Mouse (Mus musculus): ENCODE data around the gene Parp2. TPM values are rescaled to one million over a fixed set of nuclear protein-coding genes. Genes with fewer than 3 reads are reported as not detected.
A peak's percentile ranks its signal among the peaks of the same experiment; 100 is the strongest.
"Not testable (repeated sequence)": the region's sequence is repeated elsewhere in the genome, so short reads cannot be mapped to it uniquely, and the experiment has no call there.

Gene Parp2
- polyA plus RNA-seq, 1 experiment from 2014 or later = 52.1 TPM

- no peak overlapping the region for H3K4me3 ChIP-seq
- H3K9ac ChIP-seq (replicated peaks) = no peak overlapping the region
- 69% methylated on average over 2 of the region's 2 CpGs for WGBS
- H3K4me1 ChIP-seq = no peaks in the 10 kb centered on the region
- no peak for ATAC-seq (ENCODE audit: low FRiP score, low read depth)
- H3K9me3 ChIP-seq = no peaks in the 10 kb centered on the region
- H3K4me2 ChIP-seq (replicated peaks) = no peak overlapping the region
- no peaks in the 10 kb centered on the region for H3K36me3 ChIP-seq
- H3K27me3 ChIP-seq = no peaks in the 10 kb centered on the region
- no peak overlapping the region for H3K27ac ChIP-seq (replicated peaks)
These were observed 26.8 kb downstream of the Parp2 start for GRCm38 (mm10) chr14:50834435-50834834.

- WGBS = 68% methylated on average over 6 of the region's 6 CpGs
- H3K4me3 ChIP-seq = no peak overlapping the region
- no peaks in the 10 kb centered on the region for H3K9me3 ChIP-seq
- H3K27me3 ChIP-seq = no peaks in the 10 kb centered on the region
- no peak overlapping the region for H3K9ac ChIP-seq (replicated peaks)
- H3K4me2 ChIP-seq (replicated peaks) = no peak overlapping the region
- no peaks in the 10 kb centered on the region for H3K36me3 ChIP-seq
- H3K4me1 ChIP-seq = no peaks in the 10 kb centered on the region
- no peak overlapping the region for H3K27ac ChIP-seq (replicated peaks)
- no peak for ATAC-seq (ENCODE audit: low FRiP score, low read depth)
These were observed 29.6 kb downstream of the Parp2 start for GRCm38 (mm10) chr14:50837236-50837635.

GRCm38 (mm10) chr14:50855788-50856187 lies 48.1 kb downstream of the Parp2 start:
- ATAC-seq (ENCODE audit: low FRiP score, low read depth) = no peak
- Histone ChIP-seq H3K4me1 (no peaks in the 10 kb centered on the region), H3K36me3 (peaks cover 7% of the 10 kb centered on the region; the same call in 1 of the 2 replicates), H3K9me3 (no peaks in the 10 kb centered on the region), H3K9ac (replicated peaks) (no peak overlapping the region), H3K27me3 (no peaks in the 10 kb centered on the region), H3K27ac (replicated peaks) (no peak overlapping the region), H3K4me2 (replicated peaks) (no peak overlapping the region), H3K4me3 (no peak overlapping the region)
- WGBS = 91% methylated on average over 5 of the region's 5 CpGs

GRCm38 (mm10) chr14:50862641-50863040 lies 55.0 kb downstream of the Parp2 start:
- Histone ChIP-seq H3K9ac (replicated peaks) (no peak overlapping the region), H3K27me3 (no peaks in the 10 kb centered on the region), H3K4me2 (replicated peaks) (no peak overlapping the region), H3K36me3 (peaks cover 7% of the 10 kb centered on the region; the same call in 1 of the 2 replicates), H3K4me1 (no peaks in the 10 kb centered on the region), H3K9me3 (no peaks in the 10 kb centered on the region), H3K27ac (replicated peaks) (no peak overlapping the region), H3K4me3 (no peak overlapping the region)
- 93% methylated on average over 10 of the region's 10 CpGs for WGBS
- no peak for ATAC-seq (ENCODE audit: low FRiP score, low read depth)

GRCm38 (mm10) chr14:50865005-50865404 lies 57.4 kb downstream of the Parp2 start:
- H3K9ac ChIP-seq (replicated peaks); H3K4me1 ChIP-seq; H3K9me3 ChIP-seq: not testable (repeated sequence)

GRCm38 (mm10) chr14:50866966-50867365 lies 59.3 kb downstream of the Parp2 start:
- Histone ChIP-seq H3K4me2 (replicated peaks) (no peak overlapping the region), H3K27ac (replicated peaks) (no peak overlapping the region), H3K27me3 (no peaks in the 10 kb centered on the region), H3K9ac (replicated peaks) (no peak overlapping the region), H3K9me3 (no peaks in the 10 kb centered on the region), H3K4me1 (peaks cover 10% of the 10 kb centered on the region; the same call in 1 of the 2 replicates), H3K4me3 (no peak overlapping the region), H3K36me3 (no peaks in the 10 kb centered on the region)
- WGBS = 94% methylated on average over 3 of the region's 3 CpGs
- no peak for ATAC-seq (ENCODE audit: low FRiP score, low read depth)

More at GRCm38 (mm10) chr14:50865005-50865404, 57.4 kb downstream of the Parp2 start:
- H3K27ac ChIP-seq (replicated peaks); H3K27me3 ChIP-seq; H3K36me3 ChIP-seq; H3K4me3 ChIP-seq; H3K4me2 ChIP-seq (replicated peaks); ATAC-seq (ENCODE audit: low FRiP score, low read depth): not testable (repeated sequence)

GRCm38 (mm10) chr14:50868211-50868610 lies 60.6 kb downstream of the Parp2 start:
- 76% methylated on average over 4 of the region's 4 CpGs for WGBS
- ATAC-seq (ENCODE audit: low FRiP score, low read depth) = no peak

GRCm38 (mm10) chr14:50868656-50869055 lies 61.0 kb downstream of the Parp2 start:
- H3K4me2 ChIP-seq (replicated peaks) = no peak overlapping the region
- no peaks in the 10 kb centered on the region for H3K9me3 ChIP-seq
- H3K9ac ChIP-seq (replicated peaks) = no peak overlapping the region
- peaks cover 10% of the 10 kb centered on the region; the same call in 1 of the 2 replicates for H3K4me1 ChIP-seq
- no peak overlapping the region for H3K4me3 ChIP-seq
- WGBS = 87% methylated on average over 5 of the region's 5 CpGs
- H3K36me3 ChIP-seq = no peaks in the 10 kb centered on the region
- ATAC-seq (ENCODE audit: low FRiP score, low read depth) = no peak
- no peak overlapping the region for H3K27ac ChIP-seq (replicated peaks)
- H3K27me3 ChIP-seq = no peaks in the 10 kb centered on the region

More at GRCm38 (mm10) chr14:50868211-50868610, 60.6 kb downstream of the Parp2 start:
- no peaks in the 10 kb centered on the region for H3K36me3 ChIP-seq
- H3K4me3 ChIP-seq = no peak overlapping the region
- H3K27ac ChIP-seq (replicated peaks) = no peak overlapping the region
- H3K4me1 ChIP-seq = peaks cover 10% of the 10 kb centered on the region; the same call in 1 of the 2 replicates
- H3K4me2 ChIP-seq (replicated peaks) = no peak overlapping the region
- H3K9me3 ChIP-seq = no peaks in the 10 kb centered on the region
- H3K27me3 ChIP-seq = no peaks in the 10 kb centered on the region
- no peak overlapping the region for H3K9ac ChIP-seq (replicated peaks)

- Histone ChIP-seq H3K27ac (replicated peaks) (peak within 1 kb of the TSS; percentile 42; the same call in 1 of the 2 replicates), H3K9me3 (no peaks in the 10 kb centered on the region), H3K4me1 (peaks cover 10% of the 10 kb centered on the region; the same call in 1 of the 2 replicates), H3K4me3 (peak within 1 kb of the TSS; percentile 56), H3K4me2 (replicated peaks) (peak within 1 kb of the TSS; percentile 67), H3K27me3 (no peaks in the 10 kb centered on the region), H3K9ac (replicated peaks) (peak within 1 kb of the TSS; percentile 52), H3K36me3 (no peaks in the 10 kb centered on the region)
- peak; percentile 90 for ATAC-seq (ENCODE audit: low FRiP score, low read depth)
- 7% methylated on average over 32 of the region's 32 CpGs for WGBS
These were observed 62.5 kb downstream of the Parp2 start, which contains the start of gene Tep1 for GRCm38 (mm10) chr14:50869889-50870804. Tep1 (minus strand) TSS chr14:50870560.

- H3K27me3 ChIP-seq = no peaks in the 10 kb centered on the region
- 38% methylated on average over 5 of the region's 5 CpGs for WGBS
- no peaks in the 10 kb centered on the region for H3K9me3 ChIP-seq
- H3K36me3 ChIP-seq = no peaks in the 10 kb centered on the region
- peak overlapping the region; percentile 52 for H3K9ac ChIP-seq (replicated peaks)
- ATAC-seq (ENCODE audit: low FRiP score, low read depth) = peak; percentile 53; the same call in 1 of the 2 replicates
- peaks cover 10% of the 10 kb centered on the region; the same call in 1 of the 2 replicates for H3K4me1 ChIP-seq
- no peak overlapping the region for H3K27ac ChIP-seq (replicated peaks)
- H3K4me3 ChIP-seq = peak overlapping the region; percentile 56
- peak overlapping the region; percentile 67 for H3K4me2 ChIP-seq (replicated peaks)
These were observed 63.1 kb downstream of the Parp2 start for GRCm38 (mm10) chr14:50870805-50871143.

Data from midbrain, embryonic 12.5 days (tissue).